Mouse (Mus musculus) testis, adult 2 months (tissue): ENCODE data around the gene Slc16a9. TPM values are rescaled to one million over a fixed set of nuclear protein-coding genes. Genes with fewer than 3 reads are reported as not detected.
"Not testable (repeated sequence)": the region's sequence is repeated elsewhere in the genome, so short reads cannot be mapped to it uniquely, and the experiment has no call there.

Experiments
- H3K27ac ChIP-seq: fragments of 200-500 bp; 2 replicates; pipeline ENCODE4 v1.5.1; 2012; ENCODE audit warnings: low read depth, low read length; ENCODE audit not compliant: control insufficient read depth, insufficient read depth
- H3K27me3 ChIP-seq: fragments of 200-500 bp; 2 replicates; pipeline ENCODE4 v1.6.1; 2012; ENCODE audit warnings: mild to moderate bottlenecking, low read length, moderate library complexity; ENCODE audit not compliant: control insufficient read depth, insufficient read depth
- H3K36me3 ChIP-seq: fragments of 200-500 bp; 2 replicates; pipeline ENCODE4 v1.6.1; 2012; ENCODE audit warnings: mild to moderate bottlenecking, low read length; ENCODE audit not compliant: control insufficient read depth, insufficient read depth
- H3K4me1 ChIP-seq: fragments of 200-500 bp; 2 replicates; pipeline ENCODE4 v1.6.1; 2012; ENCODE audit warnings: low read length; ENCODE audit not compliant: control insufficient read depth, insufficient read depth
- H3K4me3 ChIP-seq: fragments of 200-500 bp; 2 replicates; pipeline ENCODE4 v1.5.1; 2012; ENCODE audit warnings: low read depth, mild to moderate bottlenecking, low read length, moderate library complexity, mixed read lengths; ENCODE audit not compliant: control insufficient read depth
- CTCF ChIP-seq: fragments of 200-500 bp; IDR thresholded peaks from 2 replicates; pipeline ENCODE4 v1.5.1; 2012; ENCODE audit warnings: low read depth, mild to moderate bottlenecking, inconsistent platforms, low read length, moderate library complexity; ENCODE audit not compliant: control insufficient read depth, insufficient read depth, insufficient replicate concordance
- POLR2A ChIP-seq: fragments of 200-500 bp; IDR thresholded peaks from 2 replicates; pipeline ENCODE4 v1.6.1; 2012; ENCODE audit warnings: low read depth, mild to moderate bottlenecking, inconsistent platforms, low read length, moderate library complexity; ENCODE audit not compliant: control insufficient read depth
- polyA plus RNA-seq: library from polyadenylated mRNA; depleted of rRNA; stranded (reverse); fragments of >200 nt; gene quantifications from 2 replicates; pipeline ENCODE4 v1.2.3, GENCODE M21; 2012

Slc16a9 gene
- polyA plus RNA-seq, 1 experiment, result 2.2 TPM

- no peaks in the 10 kb centered on the region; the same call in none of the 2 replicates for H3K4me1 ChIP-seq
- no peak overlapping the region for H3K4me3 ChIP-seq
- no peaks in the 10 kb centered on the region for H3K27me3 ChIP-seq
- no peaks in the 10 kb centered on the region for H3K36me3 ChIP-seq
- no peak overlapping the region for H3K27ac ChIP-seq
- TF ChIP-seq CTCF (no peak), POLR2A (no peak)
Measured at GRCm38 (mm10) chr10:70199466-70200210, 45.3 kb upstream of the Slc16a9 start.

- H3K4me3 ChIP-seq, result no peak overlapping the region
- no peaks in the 10 kb centered on the region; the same call in none of the 2 replicates for H3K4me1 ChIP-seq
- TF ChIP-seq CTCF (no peak), POLR2A (no peak)
Measured at GRCm38 (mm10) chr10:70200889-70201500, 43.9 kb upstream of the Slc16a9 start.

GRCm38 (mm10) chr10:70204505-70205399, 40.1 kb upstream of the Slc16a9 start, which contains the start of gene Mrln:
TSS of gene Mrln (plus strand) at chr10:70204664.
- Histone ChIP-seq H3K36me3 (no peaks in the 10 kb centered on the region), H3K4me3 (no peak within 1 kb of the TSS), H3K27me3 (no peaks in the 10 kb centered on the region), H3K4me1 (no peaks in the 10 kb centered on the region; the same call in 1 of the 2 replicates), H3K27ac (no peak within 1 kb of the TSS)
- TF ChIP-seq POLR2A (no peak), CTCF (no peak)

More at GRCm38 (mm10) chr10:70200889-70201500, 43.9 kb upstream of the Slc16a9 start:
- no peak overlapping the region for H3K27ac ChIP-seq
- no peaks in the 10 kb centered on the region for H3K27me3 ChIP-seq
- H3K36me3 ChIP-seq, result no peaks in the 10 kb centered on the region

DNA sequence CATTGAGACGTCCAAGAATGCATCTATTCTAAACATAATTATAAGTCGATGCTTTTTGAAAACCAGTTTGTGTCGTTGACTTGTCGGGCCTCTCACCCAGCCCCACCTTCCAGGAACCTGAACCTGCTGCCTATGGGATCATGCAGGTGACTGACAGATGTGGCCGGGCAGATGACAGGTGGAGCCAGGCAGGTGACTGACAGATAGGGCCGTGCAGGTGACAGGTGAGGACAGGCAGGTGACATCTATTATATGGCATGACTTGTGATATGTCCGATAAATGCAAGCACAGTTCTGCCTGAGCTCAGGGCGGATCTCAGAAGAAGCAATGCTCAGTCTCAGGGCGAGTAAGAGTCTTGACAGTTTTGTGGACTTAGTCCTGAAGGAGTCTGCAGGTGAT, 33.6 kb upstream of the Slc16a9 start:
- no peaks in the 10 kb centered on the region for H3K36me3 ChIP-seq
- H3K4me1 ChIP-seq, result peaks cover 3% of the 10 kb centered on the region
- no peak overlapping the region for H3K27ac ChIP-seq
- no peak overlapping the region for H3K4me3 ChIP-seq
- H3K27me3 ChIP-seq, result no peaks in the 10 kb centered on the region
- TF ChIP-seq CTCF, result no peak
- TF ChIP-seq POLR2A, result no peak

DNA sequence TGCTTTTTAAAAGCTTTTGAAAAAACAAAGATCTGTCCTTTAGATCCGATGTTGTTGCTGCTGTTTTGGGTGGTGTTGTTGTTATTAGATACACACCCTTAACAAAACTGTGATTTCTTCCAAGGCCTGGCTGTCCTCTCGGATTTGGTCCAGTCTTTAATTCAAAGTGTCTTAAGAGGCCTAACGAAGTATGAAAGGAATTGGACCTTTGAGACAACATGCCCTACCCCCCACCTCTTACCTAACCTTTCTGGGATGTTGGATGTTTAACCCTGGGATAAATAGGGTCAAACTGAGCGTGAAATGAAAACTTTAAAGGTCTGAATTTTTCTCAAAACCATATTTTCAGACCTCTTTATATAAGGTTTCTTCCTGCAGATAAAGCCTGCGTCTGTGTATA, 23.9 kb upstream of the Slc16a9 start:
- no peak overlapping the region for H3K4me3 ChIP-seq
- no peaks in the 10 kb centered on the region for H3K36me3 ChIP-seq
- H3K4me1 ChIP-seq, result peaks cover 3% of the 10 kb centered on the region
- no peak for TF ChIP-seq CTCF
- no peak for TF ChIP-seq POLR2A
- H3K27ac ChIP-seq, result no peak overlapping the region
- H3K27me3 ChIP-seq, result no peaks in the 10 kb centered on the region

DNA sequence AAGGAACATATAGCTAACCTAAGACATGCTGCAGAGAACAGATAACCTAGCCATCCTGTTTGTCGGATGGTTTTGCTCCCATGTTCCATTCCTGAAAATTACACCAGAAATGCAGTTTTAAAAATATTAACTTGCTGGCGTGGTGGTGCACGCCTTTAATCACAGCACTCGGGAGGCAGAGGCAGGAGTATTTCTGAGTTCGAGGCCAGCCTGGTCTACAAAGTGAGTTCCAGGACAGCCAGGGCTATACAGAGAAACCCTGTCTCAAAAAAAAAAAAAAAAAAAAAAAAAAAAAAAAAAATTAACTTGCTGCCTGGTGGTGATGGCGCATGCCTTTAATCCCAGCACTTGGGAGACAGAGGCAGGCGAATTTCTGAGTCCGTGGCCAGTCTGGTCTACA, 22.7 kb upstream of the Slc16a9 start:
- H3K4me1 ChIP-seq, H3K36me3 ChIP-seq, H3K4me3 ChIP-seq, H3K27me3 ChIP-seq, H3K27ac ChIP-seq: not testable (repeated sequence)

DNA sequence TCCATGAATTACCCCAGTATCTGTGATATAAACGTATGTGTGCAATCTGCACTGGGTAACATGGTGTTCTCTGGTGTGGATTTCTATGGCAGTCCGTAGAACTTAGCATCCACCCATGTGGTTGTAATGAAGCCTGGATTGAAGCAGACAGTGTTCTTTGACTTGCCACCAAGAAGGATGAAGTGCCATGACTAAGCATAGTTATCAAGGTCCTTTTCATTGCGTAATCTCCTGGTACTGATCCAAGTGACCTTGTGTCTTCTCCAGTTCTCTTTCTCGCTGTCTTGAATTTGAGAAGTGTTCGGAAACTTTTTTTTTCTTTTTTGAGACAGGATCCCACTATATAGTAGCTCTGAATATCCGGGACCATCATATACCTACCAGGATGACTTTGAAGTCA, 20.3 kb upstream of the Slc16a9 start:
- Histone ChIP-seq H3K4me3 (no peak overlapping the region), H3K4me1 (peaks cover 3% of the 10 kb centered on the region), H3K36me3 (no peaks in the 10 kb centered on the region), H3K27me3 (no peaks in the 10 kb centered on the region), H3K27ac (no peak overlapping the region)
- TF ChIP-seq POLR2A (no peak), CTCF (no peak)
